Mouse (Mus musculus) testis, adult 2 months (tissue): Measurements from ENCODE around the gene Myo5a.

Source experiments
- CTCF ChIP-seq: fragments of 200-500 bp; IDR thresholded peaks from 2 replicates; pipeline ENCODE4 v1.5.1; 2012; ENCODE audit warnings: low read depth, mild to moderate bottlenecking, inconsistent platforms, low read length, moderate library complexity; ENCODE audit not compliant: control insufficient read depth, insufficient read depth, insufficient replicate concordance
- POLR2A ChIP-seq: fragments of 200-500 bp; IDR thresholded peaks from 2 replicates; pipeline ENCODE4 v1.6.1; 2012; ENCODE audit warnings: low read depth, mild to moderate bottlenecking, inconsistent platforms, low read length, moderate library complexity; ENCODE audit not compliant: control insufficient read depth

- TF ChIP-seq CTCF (no peak), POLR2A (no peak)
Measured at GRCm38 (mm10) chr9:75261332-75261872, 190.6 kb downstream of the Myo5a start.
